Mouse (Mus musculus) megakaryocyte, embryonic 14.5 days (primary cell): ENCODE measurements around the gene Tomm5.

Experiments used
- FLI1 ChIP-seq: IDR thresholded peaks from 2 replicates; pipeline ENCODE4 v1.6.1; 2012; ENCODE audit warnings: low read length, inconsistent platforms, mixed read lengths
- GATA1 ChIP-seq: IDR thresholded peaks from 3 replicates; pipeline ENCODE4 v1.6.1; 2012; ENCODE audit warnings: mixed read lengths, low read length, inconsistent platforms, borderline replicate concordance

DNA sequence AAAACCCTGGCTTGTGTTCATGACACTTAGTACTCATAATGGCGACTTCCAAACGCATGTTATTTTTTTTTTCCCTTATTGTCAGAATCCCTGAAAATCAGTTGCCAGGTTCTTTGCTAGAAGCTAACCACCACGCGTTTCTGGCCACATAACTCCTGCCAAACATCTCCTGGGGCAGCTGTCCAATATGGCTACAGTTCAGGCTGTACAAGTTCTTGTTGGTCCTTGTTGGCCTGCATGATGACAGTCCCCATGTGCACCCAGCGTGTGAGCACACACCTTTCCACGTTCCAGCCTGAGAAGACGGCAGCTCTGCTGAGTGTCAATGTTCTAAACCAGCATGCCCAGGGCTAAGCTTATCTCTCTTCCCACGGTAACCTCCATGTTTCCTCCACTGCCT is 52.5 kb downstream of the Tomm5 start:
- TF ChIP-seq GATA1: no peak
- TF ChIP-seq FLI1: no peak
